In the genomic region with DNA sequence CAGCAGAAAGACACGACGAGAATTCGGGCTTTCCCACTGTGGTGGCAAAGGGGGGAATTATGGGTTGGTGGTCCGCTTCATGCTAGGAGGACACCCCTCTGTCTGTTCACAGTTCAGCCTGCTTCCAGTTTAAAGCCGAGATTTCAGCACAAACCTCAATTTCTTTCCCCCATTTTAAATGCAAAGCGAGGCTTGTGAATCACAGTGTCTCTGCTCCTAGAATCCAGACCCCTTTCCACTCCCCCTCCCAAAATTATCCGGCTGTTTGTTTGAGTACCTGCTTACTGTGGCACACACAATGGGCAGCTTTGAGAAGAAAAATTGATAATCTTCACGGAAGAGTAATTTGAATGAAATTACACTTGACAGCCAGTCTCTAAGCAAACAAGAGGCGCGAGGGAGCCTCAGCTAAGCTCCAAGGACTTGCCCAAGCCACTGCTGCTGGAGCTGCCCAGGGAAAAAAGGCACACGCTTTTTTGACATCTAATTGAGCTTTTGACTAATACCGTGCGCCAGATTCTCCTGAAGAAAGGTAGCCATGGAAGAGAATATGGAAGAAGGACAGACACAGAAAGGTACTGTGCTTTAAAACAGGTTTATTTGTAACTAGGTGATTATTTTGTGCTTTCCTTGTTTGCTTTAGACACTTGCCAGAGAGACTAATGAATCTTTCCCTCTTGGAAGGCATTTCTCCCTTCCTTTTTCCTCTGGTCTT, we compare ENCODE assay signal across 9 mouse cellular contexts. TPM values are rescaled to one million over a fixed set of nuclear protein-coding genes. Genes with fewer than 3 reads are reported as not detected.
DNase-seq lines count a peak whose midpoint lies in the region; TF ChIP-seq lines count a peak whose summit lies in the region.
"Had no signal": no experiment of that assay in that cellular context is flagged by ENCODE, and none has a peak within 500 bp of the region (broad histone marks: within the 10 kb centered on the region; RNA-seq: fewer than 3 reads in every experiment).

TSS of gene Gpm6a (plus strand) at position 103 of the 715 bp plus-strand sequence.

- TF ChIP-seq POLR2A in olfactory bulb, adult 2 months (IDR thresholded peaks at IDR 0.05; ENCODE audit: insufficient read depth, low read depth, low read length) = no peak

- TF ChIP-seq CTCF in olfactory bulb, adult 2 months (IDR thresholded peaks at IDR 0.05; ENCODE audit: insufficient read depth, low read depth, low read length) = no peak

- peak within 1 kb of the TSS; percentile 91 for H3K27ac ChIP-seq in olfactory bulb, adult 2 months (ENCODE audit: insufficient read depth, low read depth, low read length)
- H3K27ac ChIP-seq: liver, embryonic 13.5 days had no signal

- peak within 1 kb of the TSS; percentile 52 for H3K4me3 ChIP-seq in olfactory bulb, adult 2 months (ENCODE audit: insufficient read depth, low read depth, low read length)
- H3K4me3 ChIP-seq: liver, embryonic 13.5 days had no signal

- 7% methylated on average over 13 of the region's 13 CpGs for WGBS in olfactory bulb, adult 2 months

- peak; percentile 93 for DNase-seq in brain, embryonic 18.5 days (ENCODE audit: low read depth, low spot score)
- peak; percentile 82 for DNase-seq in cerebellum, adult 9-11 months
- DNase-seq in frontal cortex, postnatal 10 days (ENCODE audit: low spot score in 2 of 2) = peak; percentile 64 to 77
- peak; percentile 32 to 56 for DNase-seq in left cerebral cortex, adult 18-20 months (ENCODE audit: low spot score in 2 of 2)
- no peak for DNase-seq in gastrocnemius, postnatal 25 days
- no peak for DNase-seq in kidney, adult 11 months
- no peak for DNase-seq in thymus, postnatal 0 days (ENCODE audit: low spot score)
- DNase-seq: liver, embryonic 13.5 days had no signal

- no peaks in the 10 kb centered on the region for H3K4me1 ChIP-seq in olfactory bulb, adult 2 months (ENCODE audit: control insufficient read depth, insufficient read depth, low read length)
- H3K4me1 ChIP-seq: liver, embryonic 13.5 days had no signal

RNA-seq across cellular contexts. Expression of gene Gpm6a, which starts in this region (rescaled TPM):
- total RNA-seq in left cerebral cortex, adult 18-20 months (2021) = 100 to 1,000 TPM; 869 to 983 TPM
- 126 and 572 TPM in 2 replicates for polyA plus RNA-seq in olfactory bulb, adult 2 months (2012; ENCODE audit: insufficient read depth, insufficient read length, low replicate concordance, missing spikeins)
- under 1 TPM; 0.59 to 0.78 TPM for total RNA-seq in gastrocnemius, postnatal 25 days (2021)
- polyA plus RNA-seq in thymus, postnatal 0 days (2015; fragmentation: Nextera tagmentation; extraction: Ambion mirVana) = 1.3 and 1.7 TPM in 2 replicates

Comparison
In these comparisons a context has a peak if more than half of its experiments do, and no peak if none do; other contexts are left out.
1. RNA of gene Gpm6a (total RNA-seq): 869 to 983 TPM in left cerebral cortex, adult 18-20 months; 0.59 to 0.78 TPM in gastrocnemius, postnatal 25 days; every median in the first group is over 100 times any median in the second.
2. RNA of gene Gpm6a (polyA plus RNA-seq): 126 to 572 TPM in olfactory bulb, adult 2 months; 1.3 to 1.7 TPM in thymus, postnatal 0 days; every median in the first group is over 10 times any median in the second.
3. DNase-seq: peak in brain, embryonic 18.5 days (single experiment), cerebellum, adult 9-11 months (single experiment), frontal cortex, postnatal 10 days (2 of 2) and left cerebral cortex, adult 18-20 months (2 of 2); none in gastrocnemius, postnatal 25 days (single experiment), kidney, adult 11 months (single experiment) and thymus, postnatal 0 days (single experiment).